Mouse (Mus musculus): Measurements from ENCODE around the gene Rfk. TPM values are rescaled to one million over a fixed set of nuclear protein-coding genes. Genes with fewer than 3 reads are reported as not detected.

The Rfk gene
- polyA plus RNA-seq, 1 experiment from 2014 or later: 75.5 TPM

- peak overlapping the region; percentile 4; the same call in 1 of the 2 replicates for H3K4me2 ChIP-seq (replicated peaks)
- no peak overlapping the region for H3K27ac ChIP-seq (replicated peaks)
- H3K9ac ChIP-seq (replicated peaks): no peak overlapping the region
- no peak overlapping the region for H3K4me3 ChIP-seq
- H3K9me3 ChIP-seq: no peaks in the 10 kb centered on the region
- 17% methylated on average over 6 of the region's 6 CpGs for WGBS
- no peak for ATAC-seq (ENCODE audit: low FRiP score, low read depth)
- H3K36me3 ChIP-seq: no peaks in the 10 kb centered on the region
- 0 out of 2 replicates have a peak, but pooled peaks cover 4% of the 10 kb centered on the region for H3K4me1 ChIP-seq
- H3K27me3 ChIP-seq: peaks cover 26% of the 10 kb centered on the region
Observed at GRCm38 (mm10) chr19:17386424-17386823, 7.4 kb upstream of the Rfk start.

- H3K27me3 ChIP-seq: peaks cover 33% of the 10 kb centered on the region
- ATAC-seq (ENCODE audit: low FRiP score, low read depth): peak; percentile 17; the same call in 1 of the 2 replicates
- no peaks in the 10 kb centered on the region for H3K9me3 ChIP-seq
- no peak overlapping the region for H3K9ac ChIP-seq (replicated peaks)
- H3K4me3 ChIP-seq: no peak overlapping the region
- WGBS: 18% methylated on average over 2 of the region's 2 CpGs
- H3K4me2 ChIP-seq (replicated peaks): no peak overlapping the region
- no peak overlapping the region for H3K27ac ChIP-seq (replicated peaks)
- no peaks in the 10 kb centered on the region for H3K36me3 ChIP-seq
- 0 out of 2 replicates have a peak, but pooled peaks cover 4% of the 10 kb centered on the region for H3K4me1 ChIP-seq
Observed at GRCm38 (mm10) chr19:17388404-17388803, 5.4 kb upstream of the Rfk start.

- 16% methylated on average over 3 of the region's 3 CpGs for WGBS
- H3K4me2 ChIP-seq (replicated peaks): 0 out of 2 replicates have a peak overlapping the region, but pooled peaks have one; percentile 66
- H3K4me1 ChIP-seq: peaks cover 9% of the 10 kb centered on the region
- H3K9ac ChIP-seq (replicated peaks): no peak overlapping the region
- no peak for ATAC-seq (ENCODE audit: low FRiP score, low read depth)
- H3K27ac ChIP-seq (replicated peaks): no peak overlapping the region
- H3K9me3 ChIP-seq: no peaks in the 10 kb centered on the region
- peaks cover 26% of the 10 kb centered on the region for H3K27me3 ChIP-seq
- H3K36me3 ChIP-seq: no peaks in the 10 kb centered on the region
- H3K4me3 ChIP-seq: no peak overlapping the region
Observed at GRCm38 (mm10) chr19:17392866-17393265, 977 bp upstream of the Rfk start.

GRCm38 (mm10) chr19:17396802-17397201 is 3.0 kb downstream of the Rfk start:
- peaks cover 9% of the 10 kb centered on the region for H3K4me1 ChIP-seq
- H3K36me3 ChIP-seq: peaks cover 24% of the 10 kb centered on the region
- no peak overlapping the region for H3K9ac ChIP-seq (replicated peaks)
- 86% methylated on average over 4 of the region's 4 CpGs for WGBS
- H3K27ac ChIP-seq (replicated peaks): no peak overlapping the region
- H3K27me3 ChIP-seq: peaks cover 15% of the 10 kb centered on the region
- H3K9me3 ChIP-seq: no peaks in the 10 kb centered on the region
- no peak overlapping the region for H3K4me2 ChIP-seq (replicated peaks)
- H3K4me3 ChIP-seq: no peak overlapping the region
- ATAC-seq (ENCODE audit: low FRiP score, low read depth): no peak

GRCm38 (mm10) chr19:17397922-17398321 is 4.1 kb downstream of the Rfk start:
- Histone ChIP-seq H3K4me3 (no peak overlapping the region), H3K4me1 (peaks cover 9% of the 10 kb centered on the region), H3K9me3 (no peaks in the 10 kb centered on the region), H3K4me2 (replicated peaks) (no peak overlapping the region), H3K9ac (replicated peaks) (no peak overlapping the region), H3K36me3 (peaks cover 24% of the 10 kb centered on the region), H3K27ac (replicated peaks) (no peak overlapping the region), H3K27me3 (peaks cover 5% of the 10 kb centered on the region)
- 84% methylated on average over 5 of the region's 5 CpGs for WGBS
- ATAC-seq (ENCODE audit: low FRiP score, low read depth): no peak

- no peak overlapping the region for H3K9ac ChIP-seq (replicated peaks)
- no peaks in the 10 kb centered on the region for H3K27me3 ChIP-seq
- peaks cover 4% of the 10 kb centered on the region; the same call in 1 of the 2 replicates for H3K4me1 ChIP-seq
- WGBS: 91% methylated on average over 4 of the region's 4 CpGs
- H3K4me2 ChIP-seq (replicated peaks): no peak overlapping the region
- no peak overlapping the region for H3K4me3 ChIP-seq
- no peak overlapping the region for H3K27ac ChIP-seq (replicated peaks)
- no peak for ATAC-seq (ENCODE audit: low FRiP score, low read depth)
- no peaks in the 10 kb centered on the region for H3K9me3 ChIP-seq
- peaks cover 24% of the 10 kb centered on the region for H3K36me3 ChIP-seq
Observed at GRCm38 (mm10) chr19:17399965-17400364, 6.1 kb downstream of the Rfk start.

GRCm38 (mm10) chr19:17400571-17400970 is 6.7 kb downstream of the Rfk start:
- ATAC-seq (ENCODE audit: low FRiP score, low read depth): no peak
- Histone ChIP-seq H3K27me3 (no peaks in the 10 kb centered on the region), H3K9ac (replicated peaks) (no peak overlapping the region), H3K36me3 (peaks cover 24% of the 10 kb centered on the region), H3K4me2 (replicated peaks) (no peak overlapping the region), H3K4me3 (no peak overlapping the region), H3K9me3 (no peaks in the 10 kb centered on the region), H3K4me1 (no peaks in the 10 kb centered on the region), H3K27ac (replicated peaks) (no peak overlapping the region)
- WGBS: 91% methylated on average over 4 of the region's 4 CpGs

- peaks cover 5% of the 10 kb centered on the region; the same call in 1 of the 2 replicates for H3K9me3 ChIP-seq
- ATAC-seq (ENCODE audit: low FRiP score, low read depth): no peak
- 83% methylated on average over 4 of the region's 4 CpGs for WGBS
- H3K4me2 ChIP-seq (replicated peaks): no peak overlapping the region
- H3K9ac ChIP-seq (replicated peaks): no peak overlapping the region
- no peak overlapping the region for H3K4me3 ChIP-seq
- no peak overlapping the region for H3K27ac ChIP-seq (replicated peaks)
- peaks cover 24% of the 10 kb centered on the region for H3K36me3 ChIP-seq
- H3K4me1 ChIP-seq: no peaks in the 10 kb centered on the region
- H3K27me3 ChIP-seq: no peaks in the 10 kb centered on the region
Observed at GRCm38 (mm10) chr19:17403175-17403574, 9.3 kb downstream of the Rfk start.

- Histone ChIP-seq H3K9me3 (peaks cover 5% of the 10 kb centered on the region; the same call in 1 of the 2 replicates), H3K27me3 (no peaks in the 10 kb centered on the region), H3K4me1 (no peaks in the 10 kb centered on the region), H3K9ac (replicated peaks) (no peak overlapping the region), H3K4me2 (replicated peaks) (no peak overlapping the region), H3K27ac (replicated peaks) (no peak overlapping the region), H3K36me3 (no peaks in the 10 kb centered on the region), H3K4me3 (no peak overlapping the region)
- 87% methylated on average over 5 of the region's 5 CpGs for WGBS
- no peak for ATAC-seq (ENCODE audit: low FRiP score, low read depth)
Observed at GRCm38 (mm10) chr19:17406823-17407222, 13.0 kb downstream of the Rfk start.

GRCm38 (mm10) chr19:17408591-17408990 is 14.7 kb downstream of the Rfk start:
- Histone ChIP-seq H3K9ac (replicated peaks) (no peak overlapping the region), H3K4me2 (replicated peaks) (no peak overlapping the region), H3K27ac (replicated peaks) (no peak overlapping the region), H3K36me3 (no peaks in the 10 kb centered on the region), H3K9me3 (peaks cover 5% of the 10 kb centered on the region; the same call in 1 of the 2 replicates), H3K27me3 (no peaks in the 10 kb centered on the region), H3K4me3 (no peak overlapping the region), H3K4me1 (no peaks in the 10 kb centered on the region)
- ATAC-seq (ENCODE audit: low FRiP score, low read depth): no peak

GRCm38 (mm10) chr19:17409351-17409750 is 15.5 kb downstream of the Rfk start:
- no peak for ATAC-seq (ENCODE audit: low FRiP score, low read depth)
- 65% methylated on average over 3 of the region's 3 CpGs for WGBS

GRCm38 (mm10) chr19:17410465-17411065 is 16.7 kb downstream of the Rfk start:
- Histone ChIP-seq H3K4me3 (no peak overlapping the region), H3K27ac (replicated peaks) (no peak overlapping the region), H3K27me3 (no peaks in the 10 kb centered on the region), H3K4me2 (replicated peaks) (no peak overlapping the region), H3K4me1 (no peaks in the 10 kb centered on the region), H3K36me3 (no peaks in the 10 kb centered on the region), H3K9me3 (peaks cover 5% of the 10 kb centered on the region; the same call in 1 of the 2 replicates), H3K9ac (replicated peaks) (no peak overlapping the region)
- 85% methylated on average over 5 of the region's 5 CpGs for WGBS
- ATAC-seq (ENCODE audit: low FRiP score, low read depth): no peak

More at GRCm38 (mm10) chr19:17409351-17409750, 15.5 kb downstream of the Rfk start:
- H3K4me2 ChIP-seq (replicated peaks): no peak overlapping the region
- no peaks in the 10 kb centered on the region for H3K27me3 ChIP-seq
- peaks cover 5% of the 10 kb centered on the region; the same call in 1 of the 2 replicates for H3K9me3 ChIP-seq
- no peaks in the 10 kb centered on the region for H3K36me3 ChIP-seq
- H3K4me1 ChIP-seq: no peaks in the 10 kb centered on the region
- no peak overlapping the region for H3K9ac ChIP-seq (replicated peaks)
- no peak overlapping the region for H3K4me3 ChIP-seq
- H3K27ac ChIP-seq (replicated peaks): no peak overlapping the region
